Mouse (Mus musculus): ENCODE results near the gene D10Wsu102e. TPM values are rescaled to one million over a fixed set of nuclear protein-coding genes. Genes with fewer than 3 reads are reported as not detected.
A peak's percentile ranks its signal among the peaks of the same experiment; 100 is the strongest.

Gene D10Wsu102e
- 0.59 and 0.62 TPM in 2 replicates for polyA plus RNA-seq (2016; fragmentation: Nextera tagmentation; extraction: Ambion mirVana)

GRCm38 (mm10) chr10:83359956-83360355 is at the start of gene D10Wsu102e:
TSS of gene D10Wsu102e (plus strand) at chr10:83360221.
- H3K4me3 ChIP-seq, result peak within 1 kb of the TSS; percentile 91
- peaks cover 23% of the 10 kb centered on the region for H3K36me3 ChIP-seq
- peak within 1 kb of the TSS; percentile 29; the same call in 1 of the 2 replicates for H3K27ac ChIP-seq (ENCODE audit: poor library complexity, severe bottlenecking)
- peak within 1 kb of the TSS; percentile 81 for H3K4me2 ChIP-seq
- peaks cover 27% of the 10 kb centered on the region for H3K4me1 ChIP-seq (replicated peaks)
- WGBS, result under 1% methylated on average over 30 of the region's 30 CpGs
- no peaks in the 10 kb centered on the region for H3K27me3 ChIP-seq (replicated peaks)
- peak within 1 kb of the TSS; percentile 85 for H3K9ac ChIP-seq
- peak; percentile 97 for ATAC-seq (ENCODE audit: insufficient number of reproducible peaks, low FRiP score)
- no peaks in the 10 kb centered on the region for H3K9me3 ChIP-seq (replicated peaks)

- no peak for ATAC-seq (ENCODE audit: insufficient number of reproducible peaks, low FRiP score)
- no peak overlapping the region for H3K9ac ChIP-seq
- no peak overlapping the region for H3K4me2 ChIP-seq
- H3K9me3 ChIP-seq (replicated peaks), result peaks cover 10% of the 10 kb centered on the region
- H3K36me3 ChIP-seq, result peaks cover 5% of the 10 kb centered on the region; the same call in 1 of the 2 replicates
- H3K4me1 ChIP-seq (replicated peaks), result no peaks in the 10 kb centered on the region
- H3K4me3 ChIP-seq, result no peak overlapping the region
- H3K27me3 ChIP-seq (replicated peaks), result no peaks in the 10 kb centered on the region
- WGBS, result 84% methylated on average over 7 of the region's 7 CpGs
- no peak overlapping the region for H3K27ac ChIP-seq (ENCODE audit: poor library complexity, severe bottlenecking)
These were observed 49.7 kb upstream of the D10Wsu102e start for GRCm38 (mm10) chr10:83310356-83310755.

GRCm38 (mm10) chr10:83313033-83313432 is 47.0 kb upstream of the D10Wsu102e start:
- H3K9ac ChIP-seq, result no peak overlapping the region
- no peak for ATAC-seq (ENCODE audit: insufficient number of reproducible peaks, low FRiP score)
- H3K9me3 ChIP-seq (replicated peaks), result peaks cover 10% of the 10 kb centered on the region
- H3K4me3 ChIP-seq, result no peak overlapping the region
- no peak overlapping the region for H3K27ac ChIP-seq (ENCODE audit: poor library complexity, severe bottlenecking)
- 55% methylated on average over 5 of the region's 5 CpGs for WGBS
- no peaks in the 10 kb centered on the region for H3K27me3 ChIP-seq (replicated peaks)
- no peaks in the 10 kb centered on the region for H3K4me1 ChIP-seq (replicated peaks)
- peaks cover 5% of the 10 kb centered on the region; the same call in 1 of the 2 replicates for H3K36me3 ChIP-seq
- H3K4me2 ChIP-seq, result no peak overlapping the region

- H3K27me3 ChIP-seq (replicated peaks), result no peaks in the 10 kb centered on the region
- 70% methylated on average over 6 of the region's 6 CpGs for WGBS
- H3K4me2 ChIP-seq, result no peak overlapping the region
- no peak overlapping the region for H3K9ac ChIP-seq
- 0 out of 2 replicates have a peak, but pooled peaks cover 3% of the 10 kb centered on the region for H3K4me1 ChIP-seq (replicated peaks)
- H3K4me3 ChIP-seq, result no peak overlapping the region
- no peak for ATAC-seq (ENCODE audit: insufficient number of reproducible peaks, low FRiP score)
- no peak overlapping the region for H3K27ac ChIP-seq (ENCODE audit: poor library complexity, severe bottlenecking)
- H3K36me3 ChIP-seq, result no peaks in the 10 kb centered on the region
- H3K9me3 ChIP-seq (replicated peaks), result no peaks in the 10 kb centered on the region
These were observed 39.6 kb upstream of the D10Wsu102e start for GRCm38 (mm10) chr10:83320396-83320795.

GRCm38 (mm10) chr10:83320870-83321269 is 39.2 kb upstream of the D10Wsu102e start:
- no peak overlapping the region for H3K4me3 ChIP-seq
- H3K27me3 ChIP-seq (replicated peaks), result no peaks in the 10 kb centered on the region
- H3K9me3 ChIP-seq (replicated peaks), result no peaks in the 10 kb centered on the region
- no peaks in the 10 kb centered on the region for H3K36me3 ChIP-seq
- ATAC-seq (ENCODE audit: insufficient number of reproducible peaks, low FRiP score), result no peak
- H3K9ac ChIP-seq, result no peak overlapping the region
- 0 out of 2 replicates have a peak, but pooled peaks cover 3% of the 10 kb centered on the region for H3K4me1 ChIP-seq (replicated peaks)
- no peak overlapping the region for H3K4me2 ChIP-seq
- 85% methylated on average over 7 of the region's 7 CpGs for WGBS
- no peak overlapping the region for H3K27ac ChIP-seq (ENCODE audit: poor library complexity, severe bottlenecking)

GRCm38 (mm10) chr10:83321528-83321927 is 38.5 kb upstream of the D10Wsu102e start:
- Histone ChIP-seq H3K4me1 (replicated peaks) (0 out of 2 replicates have a peak, but pooled peaks cover 3% of the 10 kb centered on the region), H3K36me3 (no peaks in the 10 kb centered on the region), H3K9ac (no peak overlapping the region), H3K4me2 (no peak overlapping the region), H3K27me3 (replicated peaks) (no peaks in the 10 kb centered on the region), H3K9me3 (replicated peaks) (no peaks in the 10 kb centered on the region), H3K27ac (ENCODE audit: poor library complexity, severe bottlenecking) (no peak overlapping the region), H3K4me3 (no peak overlapping the region)
- ATAC-seq (ENCODE audit: insufficient number of reproducible peaks, low FRiP score), result no peak
- WGBS, result 84% methylated on average over 6 of the region's 6 CpGs

GRCm38 (mm10) chr10:83322551-83323100 is 37.4 kb upstream of the D10Wsu102e start:
- Histone ChIP-seq H3K9ac (no peak overlapping the region), H3K4me3 (no peak overlapping the region), H3K36me3 (no peaks in the 10 kb centered on the region), H3K27me3 (replicated peaks) (no peaks in the 10 kb centered on the region), H3K4me2 (no peak overlapping the region), H3K9me3 (replicated peaks) (no peaks in the 10 kb centered on the region), H3K4me1 (replicated peaks) (0 out of 2 replicates have a peak, but pooled peaks cover 3% of the 10 kb centered on the region), H3K27ac (ENCODE audit: poor library complexity, severe bottlenecking) (no peak overlapping the region)
- 30% methylated on average over 7 of the region's 7 CpGs for WGBS
- ATAC-seq (ENCODE audit: insufficient number of reproducible peaks, low FRiP score), result no peak

GRCm38 (mm10) chr10:83324871-83325270 is 35.1 kb upstream of the D10Wsu102e start:
- Histone ChIP-seq H3K9me3 (replicated peaks) (no peaks in the 10 kb centered on the region), H3K27ac (ENCODE audit: poor library complexity, severe bottlenecking) (no peak overlapping the region), H3K4me1 (replicated peaks) (0 out of 2 replicates have a peak, but pooled peaks cover 3% of the 10 kb centered on the region), H3K4me2 (no peak overlapping the region), H3K36me3 (no peaks in the 10 kb centered on the region), H3K27me3 (replicated peaks) (no peaks in the 10 kb centered on the region), H3K4me3 (no peak overlapping the region), H3K9ac (no peak overlapping the region)
- no peak for ATAC-seq (ENCODE audit: insufficient number of reproducible peaks, low FRiP score)
- 75% methylated on average over 3 of the region's 3 CpGs for WGBS

GRCm38 (mm10) chr10:83325903-83326302 is 34.1 kb upstream of the D10Wsu102e start:
- ATAC-seq (ENCODE audit: insufficient number of reproducible peaks, low FRiP score), result no peak
- no peak overlapping the region for H3K4me2 ChIP-seq
- 77% methylated on average over 1 of the region's 1 CpGs for WGBS
- H3K9me3 ChIP-seq (replicated peaks), result no peaks in the 10 kb centered on the region
- no peak overlapping the region for H3K4me3 ChIP-seq
- no peaks in the 10 kb centered on the region for H3K36me3 ChIP-seq
- 0 out of 2 replicates have a peak, but pooled peaks cover 3% of the 10 kb centered on the region for H3K4me1 ChIP-seq (replicated peaks)
- H3K27me3 ChIP-seq (replicated peaks), result no peaks in the 10 kb centered on the region
- H3K9ac ChIP-seq, result no peak overlapping the region
- no peak overlapping the region for H3K27ac ChIP-seq (ENCODE audit: poor library complexity, severe bottlenecking)

GRCm38 (mm10) chr10:83326648-83327285 is 33.3 kb upstream of the D10Wsu102e start:
- Histone ChIP-seq H3K27me3 (replicated peaks) (no peaks in the 10 kb centered on the region), H3K9me3 (replicated peaks) (no peaks in the 10 kb centered on the region), H3K36me3 (no peaks in the 10 kb centered on the region), H3K9ac (no peak overlapping the region), H3K27ac (ENCODE audit: poor library complexity, severe bottlenecking) (no peak overlapping the region), H3K4me3 (no peak overlapping the region), H3K4me1 (replicated peaks) (0 out of 2 replicates have a peak, but pooled peaks cover 3% of the 10 kb centered on the region), H3K4me2 (no peak overlapping the region)
- ATAC-seq (ENCODE audit: insufficient number of reproducible peaks, low FRiP score), result no peak
- 86% methylated on average over 14 of the region's 14 CpGs for WGBS

GRCm38 (mm10) chr10:83328791-83329190 is 31.2 kb upstream of the D10Wsu102e start:
- Histone ChIP-seq H3K4me2 (no peak overlapping the region), H3K4me1 (replicated peaks) (no peaks in the 10 kb centered on the region), H3K4me3 (no peak overlapping the region), H3K9ac (no peak overlapping the region), H3K27me3 (replicated peaks) (peaks cover 11% of the 10 kb centered on the region), H3K9me3 (replicated peaks) (no peaks in the 10 kb centered on the region), H3K36me3 (no peaks in the 10 kb centered on the region), H3K27ac (ENCODE audit: poor library complexity, severe bottlenecking) (no peak overlapping the region)
- no peak for ATAC-seq (ENCODE audit: insufficient number of reproducible peaks, low FRiP score)
- 80% methylated on average over 5 of the region's 5 CpGs for WGBS

Measured in heart, embryonic 12.5 days (tissue).